Mouse (Mus musculus): ENCODE results near the gene Arhgef2.
"Not testable (repeated sequence)": the region's sequence is repeated elsewhere in the genome, so short reads cannot be mapped to it uniquely, and the experiment has no call there.

Arhgef2 gene

DNA sequence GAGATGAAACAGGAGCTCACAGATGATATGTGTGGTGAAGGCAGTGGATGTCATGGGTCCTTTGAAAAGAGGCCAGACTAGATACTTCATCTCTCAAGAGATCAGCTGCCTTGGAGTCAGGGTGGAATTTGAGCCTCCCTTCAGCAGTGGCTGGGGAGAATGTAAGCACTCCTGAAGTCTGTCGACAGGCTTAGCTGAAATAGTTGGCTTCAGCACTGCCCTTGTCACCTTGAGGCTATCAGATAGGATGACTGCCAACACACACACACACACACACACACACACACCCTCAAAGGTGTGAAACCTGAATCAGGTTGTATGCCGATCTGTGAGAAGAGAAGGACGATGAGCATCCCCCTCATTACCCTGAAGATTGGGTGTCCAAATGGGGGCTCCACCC is 14.7 kb upstream of the Arhgef2 start:
- DNase-seq (ENCODE audit: low read depth, low spot score): no peak

DNA sequence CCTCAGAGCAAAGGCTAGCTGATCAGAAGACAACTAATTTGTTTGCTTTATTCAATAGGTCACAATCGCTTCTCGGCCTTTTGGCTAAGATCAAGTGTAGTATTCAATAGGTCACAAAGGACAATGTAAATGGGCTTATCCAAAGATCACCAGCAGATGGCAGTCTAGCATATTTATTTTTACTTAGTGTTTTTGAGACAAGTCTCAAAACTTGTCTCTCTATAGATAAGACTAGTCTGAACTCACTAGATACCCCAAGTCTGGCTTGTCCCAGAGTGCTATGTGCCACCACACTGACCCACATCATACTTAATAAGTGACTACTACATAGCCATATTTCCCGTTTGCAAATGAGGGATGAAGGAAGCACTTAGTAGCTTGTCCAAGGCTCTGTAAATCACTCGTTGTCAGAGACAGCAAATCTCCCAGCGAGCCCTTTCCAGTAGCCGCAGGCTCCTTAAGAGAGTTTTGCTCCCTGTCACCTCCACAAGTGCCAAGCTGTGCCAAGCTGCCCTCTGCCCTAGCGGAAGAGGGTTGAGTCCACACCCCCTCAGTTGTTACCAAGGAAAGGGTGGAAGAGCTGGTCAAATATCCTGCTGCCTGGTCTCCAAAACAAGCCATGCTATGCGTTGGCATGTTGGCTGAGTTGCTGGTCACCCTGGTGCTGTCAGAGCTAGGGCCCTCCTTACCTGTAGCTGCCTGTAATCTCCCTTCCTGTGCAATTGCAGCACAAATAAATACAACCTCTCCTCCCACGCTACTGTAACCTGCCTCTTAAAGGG is 13.6 kb upstream of the Arhgef2 start:
- DNase-seq (ENCODE audit: low read depth, low spot score): peak; percentile 76

DNA sequence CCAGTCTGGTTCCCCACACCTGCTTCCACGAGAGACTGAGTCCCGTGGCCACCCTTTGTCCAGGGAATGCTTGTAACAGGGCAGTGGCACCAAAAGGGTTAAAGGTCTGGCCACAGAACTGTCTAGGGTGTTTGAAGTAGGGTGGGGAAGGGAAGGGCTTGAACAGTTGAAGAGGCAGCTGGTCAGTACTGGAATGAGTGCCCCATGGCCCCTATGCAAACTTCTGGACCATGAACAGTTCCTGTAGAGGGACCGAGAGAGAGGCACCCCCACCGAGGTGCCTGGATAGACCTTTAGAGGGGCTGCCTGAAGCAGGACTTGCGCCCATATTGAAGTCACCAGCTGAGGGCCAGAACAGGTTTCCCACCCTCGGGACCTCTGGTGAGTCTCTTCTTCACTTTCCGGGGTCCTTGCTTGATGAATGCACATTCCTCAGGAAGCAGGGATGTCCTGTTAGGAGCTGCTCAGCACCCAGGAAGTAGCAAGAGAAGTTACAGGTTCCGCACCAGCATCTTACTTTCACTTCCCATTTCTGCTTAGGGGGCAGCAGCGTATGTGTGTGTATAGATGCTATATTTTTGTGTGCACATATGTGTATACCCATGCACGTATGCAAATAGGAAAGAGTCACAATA is 12.7 kb upstream of the Arhgef2 start:
- DNase-seq (ENCODE audit: low read depth, low spot score): no peak

DNA sequence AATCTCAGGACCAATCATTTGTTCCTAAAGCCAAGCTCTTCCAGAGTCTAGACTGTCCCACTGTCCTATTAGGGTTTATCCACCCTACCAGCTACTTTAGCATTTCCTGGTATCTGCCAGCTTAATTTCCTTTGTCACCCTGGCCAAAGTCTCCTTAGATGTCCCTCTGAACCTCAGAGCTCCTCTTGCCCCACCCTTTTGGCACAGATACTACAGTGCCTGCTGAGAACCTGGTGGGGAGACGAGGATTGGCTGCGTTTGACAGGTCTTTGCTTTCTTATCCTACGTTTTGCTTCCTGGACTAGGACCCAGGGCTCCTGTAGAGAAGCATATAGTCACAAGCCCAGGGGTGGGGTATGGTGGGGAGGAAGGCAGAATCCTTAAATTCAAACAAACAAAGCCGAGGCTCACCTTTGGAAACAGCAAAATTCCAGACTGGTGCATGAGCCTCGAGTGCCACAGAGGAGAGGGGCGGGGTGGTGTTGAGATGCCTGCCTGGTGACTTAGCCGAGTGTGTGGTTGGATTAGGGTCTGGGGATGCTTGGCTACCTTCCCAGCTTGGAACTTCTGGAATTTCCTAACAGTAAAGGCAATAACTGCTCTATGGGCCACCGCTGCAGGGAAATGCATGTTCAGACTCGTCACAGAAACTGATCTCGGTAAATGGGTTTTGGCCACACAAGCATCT is 11.7 kb upstream of the Arhgef2 start:
- no peak for DNase-seq (ENCODE audit: low read depth, low spot score)

DNA sequence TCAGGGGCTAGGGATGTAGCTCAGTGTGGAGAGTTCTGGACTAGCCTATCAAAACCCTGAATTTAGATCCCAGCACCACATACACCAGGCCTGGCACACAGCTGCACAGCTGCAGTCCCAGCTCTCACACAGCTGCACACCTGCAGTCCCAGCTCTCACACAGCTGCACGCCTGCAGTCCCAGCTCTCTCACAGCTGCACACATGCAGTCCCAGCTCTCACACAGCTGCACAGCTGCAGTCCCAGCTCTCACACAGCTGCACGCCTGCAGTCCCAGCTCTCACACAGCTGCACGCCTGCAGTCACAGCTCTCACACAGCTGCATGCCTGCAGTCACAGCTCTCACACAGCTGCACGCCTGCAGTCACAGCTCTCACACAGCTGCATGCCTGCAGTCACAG is 9.2 kb upstream of the Arhgef2 start:
- DNase-seq (ENCODE audit: low read depth, low spot score): not testable (repeated sequence)

DNA sequence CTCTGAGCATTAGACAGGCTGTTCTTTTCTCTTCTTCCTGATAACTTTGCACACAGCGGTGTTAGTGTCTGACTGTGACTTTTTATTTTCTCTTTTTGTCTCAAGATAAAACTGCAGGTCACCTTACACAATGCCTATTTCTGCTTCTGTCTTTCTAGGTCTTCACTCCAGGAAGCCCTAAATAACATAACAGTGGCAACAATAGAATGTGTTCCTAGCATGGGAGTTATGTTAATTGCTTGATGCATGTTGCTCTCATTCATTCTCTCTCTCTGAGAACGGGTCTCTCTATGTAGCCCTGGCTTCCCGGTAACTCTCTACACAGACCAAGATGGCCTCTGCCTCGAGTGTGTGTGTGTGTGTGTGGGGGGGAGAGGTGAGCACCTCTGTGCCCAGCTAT is 3.3 kb upstream of the Arhgef2 start:
- DNase-seq (ENCODE audit: low read depth, low spot score): no peak

DNA sequence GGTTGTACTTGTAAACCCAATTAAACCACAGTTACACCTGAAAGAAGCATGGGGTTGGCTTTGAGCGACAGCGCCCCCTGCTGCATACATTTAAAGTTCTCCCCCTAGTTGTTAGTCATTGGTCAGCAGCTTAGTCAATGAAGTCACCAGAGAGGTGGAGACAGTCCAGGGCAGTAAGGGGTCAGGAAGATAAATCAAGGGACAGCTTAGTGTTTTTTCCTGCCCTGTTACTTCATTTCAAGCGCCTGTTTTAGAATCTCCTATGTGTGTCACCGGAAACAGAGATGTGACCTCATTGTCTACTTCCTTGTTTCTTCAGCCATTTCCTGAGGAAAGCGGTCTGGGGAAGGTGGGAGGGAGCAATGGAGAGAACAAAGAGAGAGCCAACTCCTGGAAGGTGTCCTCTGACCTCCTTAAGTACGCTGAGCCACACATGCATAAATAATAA is 2.0 kb upstream of the Arhgef2 start:
- DNase-seq (ENCODE audit: low read depth, low spot score): peak; percentile 76

DNA sequence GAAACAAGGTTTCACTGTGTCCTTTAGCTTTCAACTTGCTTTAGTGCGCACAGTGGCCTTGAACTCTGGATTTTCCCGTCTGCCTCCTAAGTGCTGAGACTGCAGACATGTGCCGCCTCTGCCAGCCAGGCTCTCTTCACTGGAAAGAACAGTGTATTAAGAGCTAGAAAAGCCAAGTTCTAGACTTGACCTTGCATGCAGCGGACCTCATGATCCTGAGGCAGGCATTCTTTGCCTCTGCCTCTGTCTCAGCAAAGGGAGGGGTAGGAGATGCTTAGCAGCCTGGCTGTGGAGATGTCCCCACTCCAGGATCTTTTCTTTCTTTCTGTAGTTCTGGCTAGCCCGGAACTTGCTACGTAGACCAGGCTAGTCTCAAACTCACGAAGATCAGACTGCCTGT is 903 bp upstream of the Arhgef2 start:
- DNase-seq (ENCODE audit: low read depth, low spot score): no peak

DNA sequence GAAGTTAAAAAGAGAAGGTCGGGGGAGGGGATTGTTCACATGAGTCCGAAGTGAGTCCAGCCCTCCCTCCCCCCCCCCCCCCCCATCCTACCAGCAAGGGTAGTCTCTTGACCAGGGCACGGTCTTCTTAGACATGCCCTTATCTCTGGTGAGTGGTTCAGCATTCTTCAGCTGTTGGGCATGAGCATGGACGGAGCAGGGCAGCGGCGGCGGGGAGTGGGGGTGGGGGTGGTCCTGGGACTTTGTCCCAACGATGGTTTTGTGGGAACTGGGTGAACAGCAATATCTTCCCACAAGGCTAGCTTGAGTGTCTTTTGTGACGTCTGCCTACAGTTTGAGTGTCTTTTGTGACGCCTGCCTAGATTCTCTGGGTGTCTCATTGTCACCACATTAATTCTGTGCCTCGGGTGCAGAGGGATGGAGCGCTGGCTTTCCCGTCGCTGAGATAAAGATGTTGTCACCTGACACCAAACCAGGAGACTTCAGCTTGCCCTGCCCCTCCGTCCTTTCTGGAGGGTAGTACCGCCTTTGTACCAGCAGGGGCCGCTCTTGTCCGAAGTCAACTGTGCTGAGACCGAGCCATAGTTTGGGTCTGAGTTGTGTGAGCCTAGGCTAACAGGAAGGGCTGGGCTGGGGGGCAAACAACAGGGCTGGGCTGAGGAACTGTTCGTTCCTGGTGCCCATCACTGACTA is 1.4 kb downstream of the Arhgef2 start:
- peak; percentile 93 for DNase-seq (ENCODE audit: low read depth, low spot score)

DNA sequence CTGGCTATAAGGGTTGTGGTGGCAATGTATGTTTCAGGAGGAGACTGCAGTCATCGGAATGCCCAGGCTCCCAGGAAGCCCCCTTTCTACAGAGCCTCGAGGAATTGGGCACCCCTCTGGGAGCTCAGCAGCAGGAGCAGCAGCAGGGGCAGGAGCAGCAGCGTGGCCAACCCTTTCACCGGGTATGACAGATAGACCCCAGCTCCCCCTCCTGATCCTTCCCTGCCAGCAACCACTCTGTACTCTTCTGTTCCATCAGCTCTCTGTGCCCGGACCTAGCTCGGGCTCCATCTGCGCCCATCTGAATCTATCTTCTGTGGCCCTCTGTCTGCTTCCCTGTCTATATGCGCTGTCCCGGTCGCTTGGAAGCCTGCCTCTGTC is 2.0 kb downstream of the Arhgef2 start:
- DNase-seq (ENCODE audit: low read depth, low spot score): no peak

DNA sequence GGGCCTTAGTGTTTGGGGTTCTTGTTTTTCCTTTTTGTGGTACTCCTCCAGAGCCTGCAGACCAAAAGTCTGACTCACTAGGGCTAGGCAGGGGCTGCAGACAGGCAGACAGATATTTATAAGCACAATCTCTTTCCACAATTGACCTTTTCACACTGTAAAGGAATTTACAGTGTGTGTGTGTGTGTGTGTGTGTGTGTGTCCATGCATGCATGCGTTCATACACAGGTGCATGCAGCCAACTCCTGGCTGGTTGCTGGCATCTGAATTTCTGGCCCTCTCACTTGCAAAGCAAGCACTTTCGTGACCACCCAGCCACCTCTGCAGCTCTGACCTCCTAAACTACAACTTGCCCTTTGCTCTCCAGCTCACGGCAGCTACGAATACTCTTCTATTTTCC is 3.3 kb downstream of the Arhgef2 start:
- DNase-seq (ENCODE audit: low read depth, low spot score): no peak

DNA sequence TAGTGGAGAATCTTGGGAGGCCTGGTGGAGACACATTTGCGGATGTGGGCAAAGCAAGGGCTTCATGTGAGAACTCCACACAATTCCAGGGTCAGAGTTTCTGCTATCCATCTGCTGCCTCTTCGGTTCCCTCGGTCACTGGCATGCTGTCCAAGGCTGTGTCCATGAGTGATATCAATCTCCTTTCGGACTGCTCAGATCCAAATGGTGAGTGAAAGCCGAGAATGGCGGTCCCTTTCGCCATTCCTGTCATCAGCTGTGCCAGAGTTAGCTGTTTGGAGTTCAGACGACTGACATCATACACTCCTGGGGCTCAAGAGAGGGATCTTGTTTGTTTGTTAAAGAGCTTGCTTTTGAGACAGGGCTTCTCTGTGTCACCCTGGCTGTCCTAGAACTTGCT is 8.7 kb downstream of the Arhgef2 start:
- DNase-seq (ENCODE audit: low read depth, low spot score): no peak

DNA sequence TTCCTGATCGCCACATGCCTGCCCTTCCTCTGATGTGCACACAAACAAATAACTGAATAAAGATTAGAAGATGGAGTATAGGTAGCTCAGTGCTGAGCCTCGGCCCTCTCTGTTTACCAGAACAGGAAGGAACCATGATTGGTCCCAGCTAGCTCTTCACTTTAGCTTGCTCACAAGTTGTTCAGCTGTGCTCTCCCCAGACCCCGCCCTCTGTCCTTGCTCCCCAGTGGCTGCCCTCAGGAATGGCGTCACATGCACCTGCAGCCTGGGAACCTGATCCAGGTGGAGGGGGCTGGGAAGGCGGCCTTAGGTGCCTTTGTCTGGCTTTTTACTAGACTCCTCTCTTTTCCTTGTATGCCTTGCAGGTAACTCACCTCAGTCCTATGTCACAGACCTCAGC is 9.4 kb downstream of the Arhgef2 start:
- no peak for DNase-seq (ENCODE audit: low read depth, low spot score)

DNA sequence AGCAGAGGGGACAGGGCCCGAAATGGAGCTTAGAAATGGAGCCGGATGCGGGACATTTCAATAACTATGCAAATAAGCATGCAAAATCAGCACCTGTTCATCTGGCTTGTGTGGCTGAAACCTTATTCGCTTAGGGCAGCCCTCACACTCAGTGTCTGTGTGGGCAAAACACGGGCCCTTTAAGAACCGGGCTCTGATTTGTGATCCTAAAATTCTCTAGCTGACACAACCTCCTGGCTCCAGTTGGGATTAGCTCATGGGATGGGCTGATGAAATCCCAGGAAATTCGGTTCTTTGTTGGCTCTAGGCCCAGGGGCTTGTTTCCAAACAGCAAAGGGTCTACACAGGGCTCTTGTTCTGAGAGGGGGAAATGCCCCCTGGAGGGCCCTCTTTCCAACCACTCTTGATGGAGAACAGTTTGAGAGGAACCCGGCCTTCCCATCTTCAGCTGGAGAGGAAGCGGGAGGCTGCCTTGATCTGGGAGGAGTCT is 10.2 kb downstream of the Arhgef2 start:
- DNase-seq (ENCODE audit: low read depth, low spot score): no peak

DNA sequence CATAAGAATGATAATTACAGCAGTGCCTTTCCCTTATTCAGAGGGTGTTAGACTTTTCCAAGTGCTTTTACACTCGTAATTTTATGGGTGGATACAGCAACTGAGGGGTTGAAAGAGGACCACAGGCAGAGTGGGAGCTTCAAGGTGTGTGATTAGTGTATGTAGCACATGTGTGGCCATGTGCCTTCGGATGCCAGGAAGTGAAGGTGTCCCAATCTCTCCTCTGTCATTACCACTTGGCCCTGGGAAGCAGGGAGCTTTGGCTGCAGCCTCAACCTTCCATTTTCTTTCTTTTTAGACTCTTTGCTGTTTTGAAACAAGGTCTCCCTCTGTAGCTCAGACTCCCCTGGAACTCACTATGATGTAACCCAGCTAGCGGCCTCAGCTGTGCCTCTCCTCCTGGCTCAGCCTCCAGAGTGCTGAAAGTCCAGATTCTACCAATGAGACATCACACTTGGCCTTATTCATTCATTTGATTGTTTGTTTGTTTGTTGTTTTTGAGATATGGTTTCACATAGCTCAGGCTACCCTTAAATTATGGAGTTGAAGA is 11.3 kb downstream of the Arhgef2 start:
- no peak for DNase-seq (ENCODE audit: low read depth, low spot score)

DNA sequence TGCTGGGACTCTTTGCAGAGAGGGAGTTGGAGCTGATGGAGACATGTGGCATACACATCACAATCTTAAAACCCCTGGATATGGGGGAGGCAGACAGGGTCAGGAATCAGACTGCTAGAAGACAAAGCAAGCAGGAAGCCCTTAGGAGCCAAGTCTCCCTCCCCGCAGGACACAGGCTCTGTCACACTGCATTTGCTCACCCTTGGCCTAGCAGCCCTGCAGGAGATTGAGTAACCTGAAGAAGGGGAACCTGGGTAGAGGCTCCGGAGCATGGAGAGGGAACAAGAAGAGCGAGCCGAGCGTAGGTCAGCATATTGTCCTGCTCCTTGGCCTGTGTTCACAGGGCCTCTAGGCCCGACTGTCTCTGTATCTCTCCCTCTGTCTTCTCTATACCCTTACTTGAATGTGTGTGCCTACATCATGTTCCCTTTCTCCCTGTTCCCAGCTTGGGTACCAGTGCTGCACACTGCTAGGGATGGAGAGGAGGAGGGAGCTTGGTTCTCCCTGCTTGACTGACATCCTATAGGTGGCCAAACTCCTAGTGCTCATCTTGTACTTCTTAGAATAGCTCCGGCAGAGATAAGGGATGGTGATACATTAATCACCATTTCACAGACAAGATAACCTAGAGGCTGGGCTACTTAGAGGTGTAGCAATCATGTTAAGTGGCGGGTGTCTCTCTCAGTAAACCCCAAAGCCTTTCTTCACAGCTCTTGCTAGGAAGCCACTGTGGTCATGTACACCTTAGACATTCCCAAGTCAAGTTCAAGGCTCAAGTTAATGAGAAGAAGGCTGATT is 12.5 kb downstream of the Arhgef2 start:
- DNase-seq (ENCODE audit: low read depth, low spot score): no peak

DNA sequence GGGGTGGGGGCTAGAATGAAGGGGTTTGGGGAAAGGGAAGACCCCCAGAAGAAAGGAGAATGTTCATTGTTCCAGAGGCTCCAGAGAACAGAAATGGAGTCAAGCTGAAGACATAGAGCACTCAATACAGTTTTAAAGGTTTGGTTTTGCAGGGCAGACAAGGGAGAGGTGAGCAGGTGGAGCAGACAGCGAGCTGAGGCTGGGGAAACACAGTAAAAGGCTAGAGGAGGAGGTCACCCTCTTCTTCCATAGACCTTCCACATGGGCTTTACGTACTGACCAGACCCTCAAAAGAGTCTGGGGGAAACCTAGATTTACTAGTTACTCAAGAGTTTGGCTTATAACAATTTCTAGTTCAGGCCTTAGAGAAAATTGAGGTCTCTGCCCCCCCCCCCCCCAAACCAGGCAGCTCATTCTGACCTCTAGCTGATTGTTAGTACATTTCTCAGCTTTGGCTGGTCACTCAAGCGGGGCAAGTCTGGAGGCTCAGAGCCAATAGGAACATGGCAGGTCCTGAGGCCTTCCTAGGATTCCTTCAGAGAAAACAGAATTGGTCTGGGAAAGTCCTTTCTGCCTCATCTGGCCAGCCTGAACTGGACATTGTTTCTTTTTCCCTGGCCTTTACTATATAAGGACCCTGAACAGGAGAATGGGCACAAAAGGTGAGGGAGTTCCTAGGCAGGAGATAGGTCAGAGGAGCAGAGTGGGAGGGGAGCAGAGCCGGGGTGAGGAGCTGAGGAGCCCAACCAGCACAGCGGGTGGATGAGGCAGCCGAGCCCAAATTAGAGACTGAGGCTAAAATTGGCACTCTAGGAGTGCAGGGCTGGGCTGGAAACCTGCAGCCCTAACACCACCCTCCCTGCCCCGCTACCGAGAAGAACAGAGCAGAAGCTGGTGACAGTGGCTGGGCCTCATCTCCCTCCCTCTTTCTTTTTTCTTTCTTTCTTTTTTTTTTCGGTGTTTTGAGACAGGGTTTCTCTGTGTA is 13.6 kb downstream of the Arhgef2 start:
- no peak for DNase-seq (ENCODE audit: low read depth, low spot score)

DNA sequence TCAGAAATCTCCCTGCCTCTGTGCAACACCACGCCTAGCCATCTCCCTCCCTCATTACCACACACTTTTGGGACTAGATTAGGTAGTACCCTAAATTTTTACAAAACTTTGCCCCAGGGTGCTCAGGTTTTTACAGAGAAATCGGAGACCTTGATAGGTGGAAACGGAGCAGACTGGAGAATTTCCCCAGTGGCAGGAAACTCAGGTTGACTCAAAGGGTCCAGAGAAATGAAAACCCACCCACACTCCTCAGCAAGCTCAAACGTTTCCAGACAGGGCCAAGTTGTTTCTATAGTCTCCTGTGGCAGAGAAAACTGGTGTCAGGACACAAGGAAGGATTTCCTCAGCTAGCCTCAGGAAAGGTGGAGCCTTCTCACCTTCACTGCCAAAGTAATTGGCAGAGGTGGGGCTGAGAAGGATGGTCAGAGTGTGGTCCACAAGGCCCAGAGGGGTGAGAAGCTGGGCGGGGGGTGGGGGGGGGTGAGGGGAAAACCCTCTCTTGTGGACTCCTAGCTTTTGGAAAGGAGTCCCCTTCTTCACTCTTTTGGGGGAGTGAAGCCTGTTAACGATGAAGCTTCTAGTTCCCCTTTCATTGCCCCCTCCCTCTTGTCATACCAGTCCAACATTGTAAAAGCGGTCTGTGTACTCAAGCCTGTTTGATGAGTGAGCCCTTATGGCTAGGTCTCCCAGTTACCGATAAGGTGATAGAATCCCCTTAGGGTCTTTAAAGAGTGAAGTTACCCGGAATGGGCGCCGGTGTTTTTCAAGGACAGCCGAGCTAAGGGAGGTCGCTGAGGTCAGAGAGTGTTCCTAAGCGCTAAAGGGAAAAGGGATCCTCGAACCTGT is 14.6 kb downstream of the Arhgef2 start:
- DNase-seq (ENCODE audit: low read depth, low spot score): no peak
